Mouse (Mus musculus) 3T3-L1 (cell line): ENCODE data around the gene Moxd1.
"Not testable (repeated sequence)": the region's sequence is repeated elsewhere in the genome, so short reads cannot be mapped to it uniquely, and the experiment has no call there.

Source experiments
- DNase-seq: peaks from one replicate; pipeline ENCODE4 v3.0.0-alpha.2; 2015; ENCODE audit warnings: low read depth, low spot score

The Moxd1 gene

DNA sequence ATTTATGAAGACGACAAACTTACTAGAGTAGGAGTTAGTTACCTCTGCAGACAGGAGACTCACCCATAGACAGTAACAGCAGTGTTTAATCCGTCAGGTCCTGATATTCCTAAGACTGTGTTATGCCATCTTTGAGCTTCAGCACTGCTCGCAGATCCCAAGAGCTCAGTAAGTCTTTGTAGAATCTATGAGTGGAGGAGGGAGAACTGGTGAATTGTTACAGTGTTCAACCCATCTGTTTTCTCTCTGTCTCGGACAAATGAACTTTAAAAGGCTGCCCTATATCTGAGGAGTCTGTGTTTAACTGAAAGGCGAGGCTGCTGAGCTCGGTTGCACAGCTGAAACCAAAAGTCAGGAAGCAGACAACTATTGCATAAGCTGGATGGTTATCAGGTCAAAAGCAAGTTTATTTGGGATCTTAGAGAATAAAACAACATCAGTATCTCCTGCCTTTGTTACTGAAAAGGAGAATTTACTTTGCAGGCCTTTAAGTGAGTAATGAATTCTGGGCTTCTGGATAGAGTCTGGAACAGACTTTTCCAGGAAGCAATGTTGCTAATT is 47.8 kb downstream of the Moxd1 start:
- DNase-seq: no peak

GRCm38 (mm10) chr10:24276211-24276610 is 52.9 kb downstream of the Moxd1 start:
- no peak for DNase-seq

- no peak for DNase-seq
Observed at GRCm38 (mm10) chr10:24282650-24283049, 59.3 kb downstream of the Moxd1 start.

DNA sequence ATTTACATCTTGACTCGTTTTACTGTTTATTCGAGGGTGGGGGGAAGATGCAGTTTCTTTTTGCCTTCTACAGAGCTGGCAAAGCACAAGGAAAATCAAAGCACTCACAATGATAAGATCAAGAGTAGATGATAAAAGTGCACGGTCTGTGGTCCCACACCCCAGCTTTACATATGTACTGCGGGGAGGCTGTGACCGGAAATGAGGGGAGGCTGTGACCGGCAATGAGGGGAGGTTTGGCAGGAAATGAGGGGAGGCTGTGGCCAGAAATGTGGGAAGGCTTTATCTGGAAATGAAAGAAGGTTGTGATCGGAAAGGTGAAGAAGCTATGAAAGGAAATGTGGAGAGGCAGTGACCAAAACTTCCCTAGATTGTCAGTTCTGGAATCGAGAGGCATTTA is 68.3 kb downstream of the Moxd1 start:
- no peak for DNase-seq

- peak; percentile 6 for DNase-seq
Observed at GRCm38 (mm10) chr10:24292671-24293070, 69.4 kb downstream of the Moxd1 start.

- no peak for DNase-seq
Observed at GRCm38 (mm10) chr10:24296608-24297007, 73.3 kb downstream of the Moxd1 start.

GRCm38 (mm10) chr10:24297792-24298191 is 74.5 kb downstream of the Moxd1 start:
- DNase-seq: peak; percentile 84

GRCm38 (mm10) chr10:24298260-24299244 is 75.2 kb downstream of the Moxd1 start:
- peak; percentile 85 for DNase-seq

DNA sequence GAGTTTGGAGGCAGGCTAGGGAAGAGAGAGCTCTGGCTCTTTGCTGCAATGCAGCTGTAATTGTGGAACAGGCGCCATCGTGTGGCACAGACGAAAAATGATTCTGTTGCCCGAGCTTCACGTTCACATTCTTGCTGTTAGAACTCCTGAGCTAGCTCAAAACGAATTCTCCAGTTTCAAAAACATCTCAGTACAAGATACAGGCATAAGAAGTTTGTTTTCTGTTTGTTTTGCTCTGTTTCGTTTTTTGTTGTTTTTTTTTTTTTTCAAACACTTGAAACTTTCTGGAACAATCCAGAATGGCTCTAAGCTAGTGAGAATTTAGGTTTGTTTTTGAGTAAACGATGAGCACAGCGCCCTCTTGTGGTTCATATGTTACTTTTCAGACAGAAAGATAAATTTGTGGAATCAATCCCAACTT is 88.9 kb downstream of the Moxd1 start:
- peak; percentile 91 for DNase-seq

- DNase-seq: no peak
Observed at GRCm38 (mm10) chr10:24317126-24317836, 94.0 kb downstream of the Moxd1 start.

GRCm38 (mm10) chr10:24320326-24320725 is 97.0 kb downstream of the Moxd1 start:
- no peak for DNase-seq

DNA sequence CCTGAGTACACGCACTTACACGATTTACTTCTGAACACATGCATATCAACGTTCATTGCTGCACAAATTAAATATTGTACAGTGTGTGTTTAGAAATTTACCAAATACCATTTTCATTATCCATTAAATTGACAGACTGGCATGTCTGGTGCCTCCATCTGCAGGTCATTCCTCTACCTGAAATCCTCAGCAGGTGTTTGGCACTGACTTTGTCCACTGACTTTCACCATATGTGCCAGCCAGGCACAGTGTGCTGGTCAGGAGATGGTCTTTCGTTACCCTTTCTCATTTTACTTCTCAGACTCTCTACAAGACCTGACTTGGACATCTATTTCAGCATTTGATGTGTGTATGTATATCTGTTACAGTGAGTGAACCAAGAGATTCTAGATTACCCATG is 99.7 kb downstream of the Moxd1 start:
- DNase-seq: no peak

DNA sequence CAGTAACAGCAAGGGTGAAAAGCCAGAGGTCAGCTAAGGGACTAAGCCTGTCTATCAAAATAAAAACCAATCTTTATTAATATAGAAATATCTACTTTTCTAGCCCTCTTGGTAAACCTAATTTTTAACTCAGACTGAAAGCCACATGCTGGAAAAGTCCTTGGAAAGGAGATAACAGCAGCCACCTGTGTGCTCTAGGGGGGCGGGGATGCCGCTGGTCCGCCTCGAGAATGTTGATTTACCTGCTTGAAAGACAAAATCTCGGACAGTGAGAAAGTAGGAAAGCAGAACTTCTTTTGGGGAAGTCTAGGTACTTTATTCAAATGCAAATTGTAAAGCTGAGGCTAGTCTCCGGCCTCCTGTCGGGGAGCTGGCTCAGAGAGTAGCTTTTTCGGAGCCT is 103.9 kb downstream of the Moxd1 start:
- DNase-seq: not testable (repeated sequence)

DNA sequence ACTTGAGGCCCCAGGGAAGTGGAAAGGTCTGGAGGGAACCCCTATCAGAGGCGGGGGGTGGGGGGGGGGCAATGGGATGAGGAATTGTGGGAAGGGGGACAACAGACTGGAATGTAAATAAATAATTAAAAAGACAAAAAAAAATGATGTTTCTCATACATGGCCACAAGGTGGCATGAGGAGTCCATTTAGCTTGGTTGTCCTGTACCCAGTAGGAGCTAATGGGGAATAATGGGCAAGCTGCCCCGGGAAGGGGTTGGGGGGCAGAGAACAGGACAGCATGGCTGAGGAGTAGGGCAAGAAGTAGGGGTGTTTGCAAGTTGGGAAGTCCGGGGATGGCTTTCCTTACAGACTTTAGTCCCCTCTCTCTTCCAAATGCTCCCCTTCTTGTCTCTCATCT is 109.5 kb downstream of the Moxd1 start:
- DNase-seq: peak; percentile 9

GRCm38 (mm10) chr10:24339593-24340143 is 116.4 kb downstream of the Moxd1 start:
- no peak for DNase-seq

GRCm38 (mm10) chr10:24340551-24341213 is 117.4 kb downstream of the Moxd1 start:
- DNase-seq: no peak

DNA sequence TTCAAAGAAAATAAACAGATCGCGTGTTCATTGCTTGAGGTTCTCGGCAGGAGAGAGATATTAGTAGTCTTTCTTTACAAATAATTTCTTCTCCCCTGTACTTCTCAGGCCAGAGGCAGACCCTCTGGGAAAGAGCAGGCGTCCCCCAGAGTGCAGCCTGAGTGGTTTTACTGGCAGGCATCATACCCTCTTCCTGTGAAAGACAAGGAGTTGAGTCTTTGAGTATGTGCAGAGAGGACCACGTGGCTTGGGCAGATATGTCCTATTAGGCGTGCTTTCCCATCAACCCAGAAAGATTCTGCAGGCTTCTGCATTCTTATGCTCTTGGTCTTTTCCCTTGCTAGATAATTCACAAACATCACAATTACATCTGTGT is 117.9 kb downstream of the Moxd1 start:
- no peak for DNase-seq

GRCm38 (mm10) chr10:24343068-24343467 is 119.8 kb downstream of the Moxd1 start:
- DNase-seq: no peak
